Mouse (Mus musculus) olfactory bulb, adult 2 months (tissue): ENCODE measurements around the gene Irf4. TPM values are rescaled to one million over a fixed set of nuclear protein-coding genes. Genes with fewer than 3 reads are reported as not detected.

Experiments
- H3K27ac ChIP-seq: fragments of 200-500 bp; 2 replicates; pipeline ENCODE4 v1.5.1; 2012; ENCODE audit warnings: low read depth, low read length; ENCODE audit not compliant: insufficient read depth
- H3K4me1 ChIP-seq: fragments of 200-500 bp; 2 replicates; pipeline ENCODE4 v1.6.1; 2012; ENCODE audit warnings: low read length; ENCODE audit not compliant: control insufficient read depth, insufficient read depth
- H3K4me3 ChIP-seq: fragments of 200-500 bp; 2 replicates; pipeline ENCODE4 v1.5.1; 2012; ENCODE audit warnings: mild to moderate bottlenecking, low read depth, low read length, moderate library complexity; ENCODE audit not compliant: insufficient read depth
- CTCF ChIP-seq: fragments of 200-500 bp; IDR thresholded peaks from 2 replicates; pipeline ENCODE4 v1.5.1; 2012; ENCODE audit warnings: low read depth, mild to moderate bottlenecking, low read length, moderate library complexity; ENCODE audit not compliant: insufficient read depth
- POLR2A ChIP-seq: fragments of 200-500 bp; IDR thresholded peaks from 2 replicates; pipeline ENCODE4 v1.6.1; 2012; ENCODE audit warnings: mild to moderate bottlenecking, low read depth, low read length, moderate library complexity; ENCODE audit not compliant: insufficient read depth
- WGBS: fragments of 180-500 bp; shearing (Covaris S2); methylation state at CpG from one replicate; pipeline ENCODE4 v1.1.7; 2018; 5-methylcytosine and 5-hydroxymethylcytosine counted together
- polyA plus RNA-seq: library from polyadenylated mRNA; stranded (reverse); fragments of >200 nt; gene quantifications from 2 replicates; pipeline ENCODE4 v1.2.4, GENCODE M21; 2012; ENCODE audit warnings: low replicate concordance; ENCODE audit not compliant: missing spikeins, insufficient read depth, insufficient read length

Gene Irf4
- polyA plus RNA-seq, 1 experiment, result not detected

DNA sequence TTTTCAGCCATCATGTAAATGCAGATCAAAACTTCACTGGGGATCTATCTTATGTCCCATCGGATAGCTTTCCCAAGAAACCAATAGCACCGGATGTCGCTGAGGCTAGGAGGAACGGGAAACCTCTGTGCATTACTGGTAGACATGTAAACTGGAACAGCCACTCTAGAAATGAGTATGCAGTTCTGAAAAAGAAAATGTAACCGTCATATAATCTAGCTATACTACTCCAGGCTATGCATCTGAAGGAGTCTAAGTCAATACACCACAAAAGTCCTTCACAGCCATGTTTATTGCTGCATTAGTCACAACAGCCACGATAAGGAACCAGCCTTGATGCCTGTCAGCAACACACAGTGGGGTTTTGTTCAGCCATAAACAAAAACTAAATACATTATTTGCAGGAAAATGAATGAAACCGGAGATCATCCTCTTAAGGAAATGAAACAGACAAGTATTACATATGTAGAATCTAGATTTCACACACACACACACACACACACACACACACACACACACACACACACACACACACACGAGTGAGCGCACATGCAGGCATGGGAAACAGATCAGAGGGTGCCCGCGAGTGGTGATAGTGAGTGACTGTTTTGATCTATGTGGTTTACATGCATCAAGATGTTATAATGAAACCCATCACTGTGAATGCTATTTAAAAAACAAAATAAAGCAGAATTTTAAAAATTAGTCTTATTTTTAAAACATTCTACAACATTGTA is 16.1 kb upstream of the Irf4 start:
- no peak for TF ChIP-seq POLR2A
- no peak for TF ChIP-seq CTCF
- H3K4me3 ChIP-seq, result no peak overlapping the region
- 84% methylated on average over 11 of the region's 11 CpGs for WGBS
- no peaks in the 10 kb centered on the region for H3K4me1 ChIP-seq
- no peak overlapping the region for H3K27ac ChIP-seq

DNA sequence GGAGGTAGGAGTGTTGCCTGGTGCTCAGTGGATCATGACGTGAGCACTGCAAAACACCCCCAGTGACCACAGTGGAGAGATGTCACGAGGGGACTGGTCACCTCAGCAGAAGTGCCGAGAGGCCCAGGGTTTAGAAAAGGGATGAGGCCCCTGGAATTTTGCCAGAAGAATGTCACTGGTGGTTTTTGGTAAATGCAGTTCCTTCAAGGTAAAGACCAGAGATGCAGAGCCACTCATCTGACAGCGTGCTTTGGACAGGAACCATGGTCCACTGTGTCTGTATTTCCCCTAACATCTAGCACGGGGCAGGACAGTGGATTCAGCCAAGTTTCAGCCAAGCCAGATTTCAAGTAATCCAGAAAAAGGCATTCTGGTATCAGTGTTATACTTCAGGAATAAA is 12.3 kb upstream of the Irf4 start:
- Histone ChIP-seq H3K4me3 (no peak overlapping the region), H3K27ac (no peak overlapping the region), H3K4me1 (no peaks in the 10 kb centered on the region)
- no peak for TF ChIP-seq CTCF
- TF ChIP-seq POLR2A, result no peak
- 94% methylated on average over 5 of the region's 5 CpGs for WGBS

DNA sequence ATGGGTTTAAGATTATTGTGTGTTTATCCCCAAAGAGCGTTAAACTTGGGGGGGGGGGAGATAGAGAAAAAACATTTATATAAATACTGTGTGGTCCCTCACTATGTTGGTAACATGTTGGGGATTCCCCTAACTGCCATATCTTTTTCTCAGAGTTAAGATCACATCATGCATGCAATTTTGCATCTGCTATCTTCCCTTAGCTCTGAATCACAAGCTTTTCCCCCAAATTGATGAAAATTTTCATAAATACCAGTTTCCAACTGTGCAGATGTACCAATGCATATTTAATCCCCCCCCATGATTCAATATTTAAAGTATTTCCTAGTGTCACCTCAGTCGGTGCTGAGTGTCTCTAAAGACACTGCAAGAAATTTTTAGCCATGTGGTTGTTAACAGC is 11.8 kb upstream of the Irf4 start:
- H3K4me1 ChIP-seq, result no peaks in the 10 kb centered on the region
- TF ChIP-seq POLR2A (no peak), CTCF (no peak)

DNA sequence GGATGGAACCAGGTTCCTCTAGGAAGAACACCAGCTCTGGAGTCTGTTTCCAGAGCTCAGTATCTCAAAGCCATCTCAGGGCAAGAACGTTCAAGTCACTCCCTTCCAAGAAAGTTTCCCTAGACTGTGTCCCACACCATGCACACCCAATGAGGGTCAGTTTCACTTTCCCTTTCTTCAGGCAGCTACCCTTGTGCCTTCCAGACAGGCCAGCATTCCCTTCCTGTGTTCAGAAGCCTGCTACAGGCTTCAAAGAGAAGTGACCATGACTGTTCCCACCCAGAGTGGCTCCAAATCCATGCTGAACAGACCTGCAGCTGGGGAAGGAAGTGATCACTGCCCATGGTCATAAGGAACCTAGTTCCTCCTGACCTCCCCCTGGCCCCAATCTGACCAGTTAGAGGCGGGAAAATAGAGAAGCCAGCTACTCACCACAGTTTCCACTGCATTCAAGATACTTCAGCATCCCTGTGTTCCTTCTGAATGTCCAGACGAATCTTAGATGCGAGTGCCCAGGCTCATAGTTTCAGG is 10.7 kb upstream of the Irf4 start:
- WGBS, result 88% methylated on average over 4 of the region's 4 CpGs
- no peak overlapping the region for H3K27ac ChIP-seq
- TF ChIP-seq POLR2A (no peak), CTCF (no peak)
- no peaks in the 10 kb centered on the region for H3K4me1 ChIP-seq
- H3K4me3 ChIP-seq, result no peak overlapping the region

More for the DNA sequence above, 11.8 kb upstream of the Irf4 start:
- no peak overlapping the region for H3K27ac ChIP-seq
- H3K4me3 ChIP-seq, result no peak overlapping the region
- WGBS, result 92% methylated on average over 2 of the region's 2 CpGs

DNA sequence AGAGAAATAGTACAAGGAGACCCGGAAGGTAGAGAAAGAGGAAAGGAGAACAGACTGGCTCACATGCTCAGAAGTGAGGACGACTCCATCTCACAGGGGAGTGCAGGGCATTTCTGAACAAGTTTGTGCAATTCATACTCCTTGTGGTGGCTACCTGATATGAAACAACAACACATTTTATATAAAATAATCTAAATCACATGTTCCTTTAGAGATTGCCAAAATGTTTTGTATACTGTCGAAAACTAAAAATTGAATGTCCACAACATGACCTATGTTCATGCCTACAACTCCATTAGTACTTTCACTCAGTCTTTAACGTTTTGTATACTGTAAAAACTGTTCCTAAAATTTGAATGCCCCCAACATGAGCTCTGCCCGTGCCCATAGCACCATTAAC is 7.9 kb upstream of the Irf4 start:
- Histone ChIP-seq H3K27ac (no peak overlapping the region), H3K4me1 (no peaks in the 10 kb centered on the region), H3K4me3 (no peak overlapping the region)
- TF ChIP-seq CTCF, result no peak
- TF ChIP-seq POLR2A, result no peak
- 81% methylated on average over 5 of the region's 5 CpGs for WGBS

DNA sequence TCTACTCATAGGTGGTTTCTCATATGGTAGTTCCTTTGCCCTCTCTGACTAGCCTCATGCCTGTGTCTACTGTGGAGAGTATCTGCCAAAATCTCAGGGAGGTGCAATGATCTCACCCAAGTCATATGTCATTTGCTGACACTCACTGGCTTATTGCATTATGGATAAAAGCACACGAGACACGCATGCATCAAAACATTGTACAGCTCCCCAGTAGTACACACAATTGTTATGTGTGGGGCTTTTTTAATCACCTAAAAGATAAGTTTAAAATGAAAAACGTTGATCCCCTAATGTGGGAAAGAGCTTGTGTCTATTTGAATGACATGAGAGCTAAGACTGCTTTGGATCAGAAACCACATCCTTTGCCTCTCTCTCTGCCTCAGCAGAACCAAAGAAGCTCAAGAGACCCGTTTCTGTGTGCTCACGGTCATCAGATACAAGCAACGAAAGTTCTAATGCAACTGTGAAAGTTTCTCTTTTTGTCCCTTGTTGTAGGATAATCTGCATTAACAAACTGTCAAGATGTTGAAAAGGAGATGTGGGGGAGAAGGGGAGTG is 6.5 kb upstream of the Irf4 start:
- Histone ChIP-seq H3K4me3 (no peak overlapping the region), H3K4me1 (no peaks in the 10 kb centered on the region), H3K27ac (no peak overlapping the region)
- no peak for TF ChIP-seq POLR2A
- TF ChIP-seq CTCF, result no peak
- 80% methylated on average over 6 of the region's 6 CpGs for WGBS

DNA sequence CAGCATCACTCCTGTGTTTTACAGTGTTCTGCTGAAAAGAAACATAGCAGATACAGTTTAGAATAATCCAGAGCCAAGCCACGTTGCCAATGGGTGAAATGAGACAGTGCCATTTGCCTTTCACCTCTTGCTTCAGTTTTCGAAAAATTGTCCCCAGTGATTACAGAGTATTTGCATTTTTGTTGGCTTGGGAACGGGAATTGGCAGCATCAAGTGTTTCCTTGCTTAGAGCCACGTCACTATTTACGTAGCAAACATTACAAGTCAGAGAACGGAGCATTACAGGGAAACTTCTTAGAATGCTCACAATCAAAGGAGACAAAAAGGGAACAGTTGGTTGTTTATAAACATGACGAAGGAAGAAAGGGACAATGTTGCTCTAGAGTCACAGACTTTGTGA is 3.9 kb upstream of the Irf4 start:
- Histone ChIP-seq H3K4me3 (no peak overlapping the region), H3K4me1 (peaks cover 14% of the 10 kb centered on the region), H3K27ac (no peak overlapping the region)
- TF ChIP-seq POLR2A (no peak), CTCF (no peak)
- 54% methylated on average over 7 of the region's 7 CpGs for WGBS

DNA sequence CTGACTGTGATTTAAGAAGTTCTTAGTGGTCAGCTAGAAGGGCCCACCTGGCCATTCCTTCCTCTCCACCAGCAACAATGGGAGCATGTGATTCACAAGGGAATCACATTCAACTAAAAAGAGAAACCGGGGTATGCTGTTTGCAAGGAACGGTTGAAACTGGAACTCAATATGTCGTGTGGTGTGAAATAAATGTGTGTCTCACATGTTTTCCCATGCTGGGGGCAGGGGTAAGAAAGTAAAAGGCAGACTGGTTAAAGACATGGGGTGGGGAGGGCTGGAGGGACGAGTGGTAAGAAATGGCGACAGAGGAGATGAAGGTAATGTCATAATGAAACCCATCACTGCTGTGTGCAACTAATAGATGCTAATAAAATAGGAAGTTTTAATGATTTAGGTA is 2.0 kb upstream of the Irf4 start:
- no peak overlapping the region for H3K4me3 ChIP-seq
- WGBS, result 82% methylated on average over 5 of the region's 5 CpGs
- peaks cover 22% of the 10 kb centered on the region for H3K4me1 ChIP-seq
- TF ChIP-seq POLR2A, result no peak
- no peak for TF ChIP-seq CTCF
- H3K27ac ChIP-seq, result no peak overlapping the region

DNA sequence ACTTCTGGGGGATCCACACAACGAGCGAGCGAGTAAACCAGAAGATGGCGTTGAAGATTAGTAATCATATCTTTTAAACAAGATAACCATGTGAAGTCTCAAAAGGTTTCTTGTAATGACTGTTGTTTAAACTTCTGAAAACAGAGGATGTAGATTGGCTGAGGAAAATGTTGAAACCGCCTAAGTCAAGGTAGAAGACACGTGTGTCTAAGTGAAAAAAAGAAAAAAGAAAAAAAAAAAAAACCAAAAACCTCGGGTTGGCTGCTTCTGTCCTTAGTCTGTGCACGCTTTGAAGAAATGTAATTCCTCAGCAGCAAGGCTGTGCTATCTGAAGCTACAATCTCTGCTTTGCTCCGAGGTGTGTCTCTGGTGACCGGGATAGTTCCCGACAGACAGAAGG is 1.5 kb upstream of the Irf4 start:
- TF ChIP-seq POLR2A (no peak), CTCF (no peak)
- Histone ChIP-seq H3K27ac (no peak overlapping the region), H3K4me3 (no peak overlapping the region), H3K4me1 (peaks cover 22% of the 10 kb centered on the region)
- WGBS, result 79% methylated on average over 11 of the region's 11 CpGs

DNA sequence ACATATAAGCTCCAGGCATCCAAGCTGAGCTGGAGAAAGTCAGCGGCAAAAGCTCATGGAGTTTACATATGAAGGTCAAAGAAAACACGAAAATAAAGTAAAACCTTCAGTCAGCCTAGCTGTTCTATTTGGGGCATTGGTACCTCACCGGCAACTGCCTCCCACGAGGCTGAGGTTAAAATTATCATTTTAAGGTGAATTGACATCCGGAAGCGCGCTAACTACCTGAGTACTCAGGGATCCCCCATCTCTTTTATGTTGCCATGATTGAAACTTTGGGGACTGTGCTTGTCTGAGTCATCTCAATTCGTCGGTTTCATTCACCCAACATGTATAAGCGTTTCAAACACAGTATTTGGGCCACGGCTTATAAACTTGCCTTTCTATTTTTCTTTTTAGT is 705 bp upstream of the Irf4 start:
- TF ChIP-seq POLR2A, result no peak
- TF ChIP-seq CTCF, result no peak

More for the DNA sequence above, 705 bp upstream of the Irf4 start:
- 52% methylated on average over 11 of the region's 11 CpGs for WGBS
- H3K4me3 ChIP-seq, result no peak overlapping the region
- H3K4me1 ChIP-seq, result peaks cover 22% of the 10 kb centered on the region
- H3K27ac ChIP-seq, result no peak overlapping the region
